Mouse (Mus musculus) effector memory CD4-positive, alpha-beta T cell, adult 7 months (primary cell): ENCODE results near the gene Olfr150. TPM values are rescaled to one million over a fixed set of nuclear protein-coding genes. Genes with fewer than 3 reads are reported as not detected.

Source experiments
- polyA plus RNA-seq: library from polyadenylated mRNA; unstranded; fragments of 100-300 nt; shearing (Covaris generic); gene quantifications from one replicate; pipeline ENCODE4 v1.2.1, GENCODE M21; 2017

Olfr150 gene
- polyA plus RNA-seq, result 0.52 TPM

DNA sequence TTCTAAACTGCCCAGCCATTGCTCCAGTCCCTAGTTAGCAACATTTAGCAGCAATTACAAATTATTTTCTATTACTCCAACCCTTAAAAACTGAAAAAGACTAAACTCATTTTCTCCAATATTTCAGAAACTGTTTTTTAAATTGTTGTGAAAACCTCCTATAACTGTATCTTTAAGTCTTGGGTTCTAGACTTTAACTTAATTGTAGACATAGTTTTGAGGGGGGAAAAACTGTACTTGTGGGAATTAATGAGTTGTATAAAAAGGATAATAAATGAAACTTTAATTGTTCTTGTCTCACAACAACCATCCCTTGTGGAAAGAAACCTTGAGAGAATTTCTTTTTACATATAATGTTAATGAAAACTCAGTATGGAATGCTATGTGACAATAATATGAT, at the start of gene Olfr150:
TSS of gene Olfr150 (plus strand) at position 301 of the 400 bp plus-strand sequence.

DNA sequence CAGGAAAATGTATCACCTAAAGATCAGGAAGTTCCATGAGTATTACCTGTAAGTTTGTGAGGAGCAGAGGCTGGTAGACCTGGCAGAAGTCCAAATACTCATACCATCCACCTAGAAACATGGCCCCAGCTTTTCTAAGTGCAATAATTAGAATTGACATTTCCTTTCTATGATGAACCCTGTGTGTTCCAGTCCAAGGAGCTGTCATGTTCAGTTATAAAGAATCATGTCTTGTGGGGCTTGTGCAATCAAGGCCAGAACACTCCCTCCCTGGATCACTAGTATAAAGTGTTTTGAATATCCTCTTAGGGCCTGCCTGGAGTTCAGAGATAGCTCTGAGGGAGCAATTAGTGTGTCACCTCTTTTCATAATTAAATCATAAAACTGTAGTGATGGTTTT, 23.8 kb upstream of the Olfr150 start, which contains the start of gene Olfr149:
TSS of gene Olfr149 (minus strand) at position 101 of the 400 bp plus-strand sequence.

DNA sequence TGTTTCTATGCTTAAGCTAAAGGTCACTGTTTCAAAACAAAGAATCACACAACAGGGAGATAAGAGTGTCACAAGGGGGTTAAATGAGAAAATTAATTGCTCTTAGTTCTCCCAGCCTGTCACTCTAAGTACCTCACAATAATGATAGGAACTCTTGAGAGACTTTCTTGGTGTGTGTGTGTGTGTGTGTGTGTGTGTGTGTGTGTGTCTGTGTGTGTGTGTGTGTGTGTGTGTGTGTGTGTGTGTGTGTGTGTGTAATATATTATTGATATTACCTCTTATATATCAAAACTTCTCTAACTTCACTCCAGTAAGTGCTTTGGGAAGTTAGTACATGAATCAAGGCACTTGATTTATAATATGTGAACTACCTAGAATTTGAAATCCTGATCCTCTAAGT, 19.7 kb upstream of the Olfr150 start, which contains the start of gene Olfr965:
TSS of gene Olfr965 (plus strand) at position 301 of the 400 bp plus-strand sequence.

DNA sequence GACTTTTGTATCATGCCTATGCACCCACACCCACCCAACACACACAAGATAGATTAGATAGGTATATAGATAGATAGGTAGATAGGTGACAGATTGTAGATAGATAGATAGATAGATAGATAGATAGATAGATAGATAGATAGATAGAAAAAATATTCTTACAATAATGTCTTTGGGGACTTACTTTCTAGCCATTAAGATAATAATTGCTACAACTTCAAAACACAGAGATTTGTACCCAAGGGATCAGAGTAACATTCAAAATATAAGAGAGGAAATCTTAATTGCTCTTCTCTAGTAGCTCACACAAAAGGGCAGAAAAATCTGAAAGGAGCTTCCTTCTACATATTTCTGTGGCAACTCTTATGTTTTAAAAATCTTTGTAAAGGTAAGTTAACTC, 15.2 kb downstream of the Olfr150 start, which contains the start of gene Olfr967:
TSS of gene Olfr967 (plus strand) at position 301 of the 400 bp plus-strand sequence.

DNA sequence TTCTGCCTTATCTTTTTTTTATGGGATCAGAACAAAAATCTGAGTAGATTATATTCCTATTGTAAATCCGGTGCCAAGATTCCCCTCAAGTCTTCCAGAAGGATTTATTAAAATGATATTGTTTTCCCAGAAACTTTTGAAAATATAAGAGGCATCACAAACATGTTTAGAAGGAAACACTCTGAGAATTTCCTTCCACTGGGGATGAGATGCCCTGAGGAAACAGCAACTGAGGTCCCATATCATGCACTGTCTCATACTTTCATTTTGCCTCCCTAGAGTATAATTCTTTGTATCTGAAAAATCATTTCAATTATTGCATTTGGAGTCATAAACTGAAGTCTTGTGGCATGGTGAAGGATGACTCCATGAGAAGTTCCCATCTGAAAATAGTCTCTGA, 52.4 kb downstream of the Olfr150 start, which contains the start of gene Olfr968:
TSS of gene Olfr968 (minus strand) at position 101 of the 400 bp plus-strand sequence.

Other genes with a start within 250 kb of the Olfr150 start
- not detected for gene Olfr44, start 237.0 kb upstream of the Olfr150 start, polyA plus RNA-seq
- gene Olfr957, start 215.2 kb upstream of the Olfr150 start, polyA plus RNA-seq, result not detected
- 0.27 TPM for gene Olfr958, start 176.9 kb upstream of the Olfr150 start, polyA plus RNA-seq
- not detected for gene Olfr959, start 155.4 kb upstream of the Olfr150 start, polyA plus RNA-seq
- 0.41 TPM for gene AW551984, start 126.6 kb upstream of the Olfr150 start, polyA plus RNA-seq
- gene Olfr148, start 120.3 kb upstream of the Olfr150 start, polyA plus RNA-seq, result 0.22 TPM
- not detected for gene Olfr960, start 109.6 kb upstream of the Olfr150 start, polyA plus RNA-seq
- gene Olfr961, start 85.9 kb upstream of the Olfr150 start, polyA plus RNA-seq, result 0.51 TPM
- not detected for gene Olfr963, start 63.8 kb upstream of the Olfr150 start, polyA plus RNA-seq
- gene Olfr149, start 23.9 kb upstream of the Olfr150 start, polyA plus RNA-seq, result not detected
- gene Olfr965, start 19.6 kb upstream of the Olfr150 start, polyA plus RNA-seq, result not detected
- not detected for gene Olfr967, start 15.3 kb downstream of the Olfr150 start, polyA plus RNA-seq
- not detected for gene Olfr968, start 52.3 kb downstream of the Olfr150 start, polyA plus RNA-seq
- 0.55 TPM for gene Olfr969, start 60.0 kb downstream of the Olfr150 start, polyA plus RNA-seq
- not detected for gene Olfr970, start 77.9 kb downstream of the Olfr150 start, polyA plus RNA-seq
- not detected for gene Olfr971, start 105.9 kb downstream of the Olfr150 start, polyA plus RNA-seq
- not detected for gene Olfr972, start 135.4 kb downstream of the Olfr150 start, polyA plus RNA-seq
- gene Olfr229, start 176.4 kb downstream of the Olfr150 start, polyA plus RNA-seq, result not detected
- gene Olfr974, start 206.5 kb downstream of the Olfr150 start, polyA plus RNA-seq, result 0.24 TPM
- not detected for gene Olfr975, start 221.1 kb downstream of the Olfr150 start, polyA plus RNA-seq
- gene Olfr976, start 230.2 kb downstream of the Olfr150 start, polyA plus RNA-seq, result not detected